Mouse (Mus musculus): Measurements from ENCODE around the gene Slain2.

DNA sequence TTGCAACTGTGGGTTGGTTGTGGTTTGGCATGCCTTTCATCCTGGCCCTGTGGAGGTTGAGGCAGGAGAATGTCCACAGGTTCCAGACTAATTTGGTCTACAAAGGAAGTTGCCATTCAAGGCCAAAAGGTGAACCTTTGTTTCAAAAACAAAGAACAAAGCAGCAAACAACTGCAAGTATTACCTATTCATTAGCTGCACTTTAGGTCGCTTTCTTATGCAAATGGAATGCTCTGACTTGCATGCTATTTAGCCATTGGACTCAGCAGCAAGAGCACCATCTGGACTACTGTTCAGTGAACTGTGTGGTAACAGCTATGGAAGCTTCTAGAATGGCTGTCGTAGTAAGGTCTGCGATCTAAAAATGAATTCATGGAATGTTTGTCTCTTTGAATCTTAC, 11.8 kb upstream of the Slain2 start:
- TF ChIP-seq GATA1 (IDR thresholded peaks at IDR 0.05; ENCODE audit: borderline replicate concordance, low read length) = no peak
- no peak for TF ChIP-seq FLI1 (IDR thresholded peaks at IDR 0.05; ENCODE audit: low read length)

Measured in megakaryocyte, embryonic 14.5 days (primary cell).